Mouse (Mus musculus) cerebral cortex, adult 2 months (tissue): ENCODE measurements around the gene Dmkn.

Experiments
- WGBS: fragments of 180-500 bp; shearing (Covaris S2); methylation state at CpG from one replicate; pipeline ENCODE4 v1.1.7; 2018; 5-methylcytosine and 5-hydroxymethylcytosine counted together

Gene Dmkn

DNA sequence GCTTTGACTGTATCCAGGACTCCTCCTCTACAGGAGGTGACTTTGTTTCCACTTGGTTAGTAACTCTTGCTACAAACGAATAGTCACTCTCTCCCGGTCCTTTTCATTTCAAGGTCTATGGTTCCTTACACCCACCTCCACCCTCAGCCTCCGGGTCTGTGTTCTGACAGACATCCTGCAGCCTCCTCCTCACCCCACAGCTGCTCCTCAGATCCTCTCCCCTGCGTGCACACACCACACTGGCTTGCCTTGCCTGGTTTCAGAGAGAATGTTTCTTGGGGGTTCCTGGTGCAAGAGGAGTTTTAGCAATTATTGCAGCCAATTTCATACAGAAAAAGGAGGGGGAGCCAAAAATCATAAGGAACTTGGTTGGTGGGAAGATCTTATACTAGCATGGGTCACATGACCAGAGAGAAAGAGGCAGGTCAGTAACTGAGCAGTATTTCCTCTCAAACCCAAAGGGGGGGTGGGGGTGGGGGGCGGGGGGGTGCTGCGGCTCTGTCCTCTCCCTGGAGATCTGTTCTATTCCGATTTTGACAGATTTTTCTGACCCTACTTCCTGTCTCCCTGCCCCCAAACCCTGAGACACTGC lies 57.4 kb downstream of the Dmkn start:
- 35% methylated on average over 7 of the region's 7 CpGs for WGBS

DNA sequence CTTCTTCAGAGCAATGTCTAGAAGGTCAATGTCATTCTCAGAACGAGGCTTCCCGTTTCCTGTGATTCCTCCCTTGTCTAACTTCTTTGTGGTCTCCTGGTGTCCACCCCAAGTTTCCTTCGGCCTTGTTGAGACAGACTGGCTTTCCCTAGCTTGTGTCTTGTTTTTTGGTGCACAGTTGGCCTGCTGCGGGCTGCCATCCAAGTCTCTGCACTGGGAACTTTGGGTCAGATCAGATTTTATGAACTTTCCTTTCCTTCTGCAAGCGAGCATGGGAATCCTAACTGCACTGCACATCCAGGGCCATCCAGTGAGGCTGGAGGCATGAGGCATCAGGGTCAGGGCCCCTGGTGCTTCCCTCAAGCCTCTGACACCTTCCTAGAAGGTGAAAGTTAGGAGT lies 58.0 kb downstream of the Dmkn start:
- WGBS: 71% methylated on average over 5 of the region's 5 CpGs

GRCm38 (mm10) chr7:30823675-30824074 lies 60.1 kb downstream of the Dmkn start, which contains the start of gene Ffar2:
Ffar2 (minus strand) TSS chr7:30823775.
- 91% methylated on average over 18 of the region's 18 CpGs for WGBS

DNA sequence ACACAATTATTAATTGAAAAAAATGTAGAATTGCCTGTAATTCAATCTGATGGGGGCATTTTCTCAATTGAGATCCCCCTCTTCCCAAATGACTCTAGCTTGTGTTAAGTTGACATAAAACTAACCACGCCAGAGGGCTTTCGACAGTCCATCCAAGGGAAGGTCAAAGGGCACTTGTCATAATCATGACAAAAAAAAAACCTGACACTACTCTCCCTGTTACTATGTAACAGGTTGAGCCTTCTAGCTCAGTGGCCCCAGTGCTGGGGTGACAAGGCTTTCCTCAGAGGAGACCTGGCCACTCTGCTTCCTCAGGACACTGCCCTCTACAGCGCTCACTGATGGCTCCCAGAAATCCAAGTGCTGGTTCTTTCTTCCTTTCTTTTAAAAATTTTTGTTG lies 60.8 kb downstream of the Dmkn start:
- 95% methylated on average over 3 of the region's 3 CpGs for WGBS

- WGBS: 91% methylated on average over 10 of the region's 10 CpGs
Measured at GRCm38 (mm10) chr7:30826660-30827059, 63.1 kb downstream of the Dmkn start.

- 81% methylated on average over 3 of the region's 3 CpGs for WGBS
Measured at GRCm38 (mm10) chr7:30829428-30829827, 65.9 kb downstream of the Dmkn start.
